Mouse (Mus musculus): ENCODE data around the gene Il20rb.

The Il20rb gene

GRCm38 (mm10) chr9:100419103-100419502, 67.5 kb downstream of the Il20rb start:
- DNase-seq, result no peak

GRCm38 (mm10) chr9:100416756-100417155, 69.8 kb downstream of the Il20rb start:
- no peak for DNase-seq

- no peak for DNase-seq
Measured at GRCm38 (mm10) chr9:100416299-100416698, 70.3 kb downstream of the Il20rb start.

- no peak for DNase-seq
Measured at GRCm38 (mm10) chr9:100415328-100415979, 71.1 kb downstream of the Il20rb start.

Data from cerebellum, adult 9-10 months (tissue).